Mouse (Mus musculus) T-helper 1 cell (primary cell): ENCODE data around the gene Dll3.

Source experiments
- in situ Hi-C: fragments of 300-600 bp; cut with MboI, MseI; formaldehyde crosslinking; loops from one replicate; pipeline ENCODE4 v1.15.1; 2025; ENCODE audit warnings: high pct_unique_total_duplicates

Gene Dll3

GRCm38 (mm10) chr7:28309737-28310136 lies 7.7 kb upstream of the Dll3 start:
- in situ Hi-C loops = no loop called here

GRCm38 (mm10) chr7:28306216-28306615 lies 4.2 kb upstream of the Dll3 start:
- in situ Hi-C loops = no loop called here

GRCm38 (mm10) chr7:28305641-28306040 lies 3.6 kb upstream of the Dll3 start:
- in situ Hi-C loops = no loop called here

- in situ Hi-C loops = no loop called here
Measured at GRCm38 (mm10) chr7:28298837-28299625, 3.0 kb downstream of the Dll3 start.

GRCm38 (mm10) chr7:28294481-28294880 lies 7.6 kb downstream of the Dll3 start:
- in situ Hi-C loops = no loop called here

- in situ Hi-C loops = no loop called here
Measured at GRCm38 (mm10) chr7:28290638-28291590, 11.1 kb downstream of the Dll3 start, which contains the start of gene Selenov. TSS of gene Selenov (minus strand) at chr7:28291186.

GRCm38 (mm10) chr7:28290165-28290564 lies 11.9 kb downstream of the Dll3 start:
- in situ Hi-C loops = no loop called here

GRCm38 (mm10) chr7:28280630-28281029 lies 21.4 kb downstream of the Dll3 start:
- in situ Hi-C loops = no loop called here

- in situ Hi-C loops = no loop called here
Measured at GRCm38 (mm10) chr7:28278279-28278652, 23.8 kb downstream of the Dll3 start.

GRCm38 (mm10) chr7:28277615-28278278 lies 24.3 kb downstream of the Dll3 start, which contains the start of gene Eid2b:
TSS of gene Eid2b (plus strand) at chr7:28277739.
- in situ Hi-C loops = no loop called here

- in situ Hi-C loops = no loop called here
Measured at GRCm38 (mm10) chr7:28277237-28277614, 24.8 kb downstream of the Dll3 start.

- in situ Hi-C loops = no loop called here
Measured at GRCm38 (mm10) chr7:28271761-28272160, 30.3 kb downstream of the Dll3 start.

- in situ Hi-C loops = loop anchor here (10.0 kb wide), 1 partner anchor 845 kb away; no protein-coding TSS in a partner anchor
Measured at GRCm38 (mm10) chr7:28269355-28269754, 32.7 kb downstream of the Dll3 start.

- in situ Hi-C loops = loop anchor here (10.0 kb wide), 1 partner anchor 844 kb away; no protein-coding TSS in a partner anchor
Measured at GRCm38 (mm10) chr7:28268576-28268975, 33.5 kb downstream of the Dll3 start.

GRCm38 (mm10) chr7:28268042-28268531 lies 34.0 kb downstream of the Dll3 start:
- in situ Hi-C loops = loop anchor here (10.0 kb wide), 1 partner anchor 843 kb away; no protein-coding TSS in a partner anchor

- in situ Hi-C loops = loop anchor here (10.0 kb wide), 1 partner anchor 843 kb away; no protein-coding TSS in a partner anchor
Measured at GRCm38 (mm10) chr7:28267129-28268041, 34.7 kb downstream of the Dll3 start, which contains the start of gene Eid2. TSS of gene Eid2 (plus strand) at chr7:28267881.

- in situ Hi-C loops = loop anchor here (10.0 kb wide), 1 partner anchor 841 kb away; no protein-coding TSS in a partner anchor
Measured at GRCm38 (mm10) chr7:28265391-28265790, 36.6 kb downstream of the Dll3 start.

GRCm38 (mm10) chr7:28263786-28264185 lies 38.3 kb downstream of the Dll3 start:
- in situ Hi-C loops = loop anchor here (10.0 kb wide), 1 partner anchor 839 kb away; no protein-coding TSS in a partner anchor

GRCm38 (mm10) chr7:28262861-28263260 lies 39.2 kb downstream of the Dll3 start:
- in situ Hi-C loops = loop anchor here (10.0 kb wide), 1 partner anchor 838 kb away; no protein-coding TSS in a partner anchor

GRCm38 (mm10) chr7:28255476-28255875 lies 46.6 kb downstream of the Dll3 start:
- in situ Hi-C loops = no loop called here
